Mouse (Mus musculus): ENCODE measurements around the gene Rpl23a. TPM values are rescaled to one million over a fixed set of nuclear protein-coding genes. Genes with fewer than 3 reads are reported as not detected.
A peak's percentile ranks its signal among the peaks of the same experiment; 100 is the strongest.
"Not testable (repeated sequence)": the region's sequence is repeated elsewhere in the genome, so short reads cannot be mapped to it uniquely, and the experiment has no call there.

Gene Rpl23a
- polyA plus RNA-seq, 1 experiment from 2014 or later: 951 TPM

- Histone ChIP-seq H3K4me3 (ENCODE audit: low read depth, low read length) (peak overlapping the region; percentile 69), H3K9me3 (ENCODE audit: control insufficient read depth, low read length) (no peaks in the 10 kb centered on the region), H3K9ac (replicated peaks; ENCODE audit: low read depth, low read length) (peak overlapping the region; percentile 84), H3K27ac (ENCODE audit: low read depth, low read length) (peak overlapping the region; percentile 94), H3K36me3 (ENCODE audit: control insufficient read depth, insufficient read depth, low read length) (peaks cover 12% of the 10 kb centered on the region; the same call in 1 of the 2 replicates), H3K4me1 (ENCODE audit: control insufficient read depth, insufficient read depth, low read length) (peaks cover 4% of the 10 kb centered on the region; the same call in 1 of the 2 replicates), H3K27me3 (ENCODE audit: control insufficient read depth, insufficient read depth, low read length) (no peaks in the 10 kb centered on the region), H3K4me2 (ENCODE audit: low read depth, low read length) (peak overlapping the region; percentile 42)
- peak; percentile 85 for ATAC-seq (ENCODE audit: low read depth)
- under 1% methylated on average over 40 of the region's 42 CpGs for WGBS
These were observed 6.1 kb upstream of the Rpl23a start for GRCm38 (mm10) chr11:78189234-78190040.

- no peaks in the 10 kb centered on the region for H3K27me3 ChIP-seq (ENCODE audit: control insufficient read depth, insufficient read depth, low read length)
- peaks cover 4% of the 10 kb centered on the region; the same call in 1 of the 2 replicates for H3K4me1 ChIP-seq (ENCODE audit: control insufficient read depth, insufficient read depth, low read length)
- WGBS: under 1% methylated on average over 66 of the region's 80 CpGs
- ATAC-seq (ENCODE audit: low read depth): peak; percentile 80
- H3K9ac ChIP-seq (replicated peaks; ENCODE audit: low read depth, low read length): peak within 1 kb of the TSS; percentile 84
- no peaks in the 10 kb centered on the region for H3K9me3 ChIP-seq (ENCODE audit: control insufficient read depth, low read length)
- H3K27ac ChIP-seq (ENCODE audit: low read depth, low read length): peak within 1 kb of the TSS; percentile 94
- H3K4me3 ChIP-seq (ENCODE audit: low read depth, low read length): peak within 1 kb of the TSS; percentile 69
- H3K36me3 ChIP-seq (ENCODE audit: control insufficient read depth, insufficient read depth, low read length): peaks cover 12% of the 10 kb centered on the region; the same call in 1 of the 2 replicates
- peak within 1 kb of the TSS; percentile 42 for H3K4me2 ChIP-seq (ENCODE audit: low read depth, low read length)
These were observed 5.2 kb upstream of the Rpl23a start, which contains the start of gene Rab34 for GRCm38 (mm10) chr11:78188331-78189233. Gene Rab34 (plus strand): TSS chr11:78188430.

GRCm38 (mm10) chr11:78184702-78185101 lies 1.3 kb upstream of the Rpl23a start:
- H3K27me3 ChIP-seq (ENCODE audit: control insufficient read depth, insufficient read depth, low read length); H3K27ac ChIP-seq (ENCODE audit: low read depth, low read length); H3K9me3 ChIP-seq (ENCODE audit: control insufficient read depth, low read length); H3K4me2 ChIP-seq (ENCODE audit: low read depth, low read length); H3K4me3 ChIP-seq (ENCODE audit: low read depth, low read length); ATAC-seq (ENCODE audit: low read depth); H3K9ac ChIP-seq (replicated peaks; ENCODE audit: low read depth, low read length): not testable (repeated sequence)
- WGBS: 92% methylated on average over 6 of the region's 6 CpGs
- H3K4me1 ChIP-seq (ENCODE audit: control insufficient read depth, insufficient read depth, low read length): peaks cover 12% of the 10 kb centered on the region; the same call in 1 of the 2 replicates
- peaks cover 18% of the 10 kb centered on the region for H3K36me3 ChIP-seq (ENCODE audit: control insufficient read depth, insufficient read depth, low read length)

- ATAC-seq (ENCODE audit: low read depth): no peak
- 51% methylated on average over 10 of the region's 10 CpGs for WGBS
- no peaks in the 10 kb centered on the region for H3K9me3 ChIP-seq (ENCODE audit: control insufficient read depth, low read length)
- peaks cover 19% of the 10 kb centered on the region for H3K4me1 ChIP-seq (ENCODE audit: control insufficient read depth, insufficient read depth, low read length)
- H3K4me3 ChIP-seq (ENCODE audit: low read depth, low read length): peak overlapping the region; percentile 91; the same call in 1 of the 2 replicates
- H3K36me3 ChIP-seq (ENCODE audit: control insufficient read depth, insufficient read depth, low read length): peaks cover 24% of the 10 kb centered on the region
- peak overlapping the region; percentile 92; the same call in 1 of the 2 replicates for H3K9ac ChIP-seq (replicated peaks; ENCODE audit: low read depth, low read length)
- no peak overlapping the region; the same call in 1 of the 2 replicates for H3K27ac ChIP-seq (ENCODE audit: low read depth, low read length)
- no peaks in the 10 kb centered on the region for H3K27me3 ChIP-seq (ENCODE audit: control insufficient read depth, insufficient read depth, low read length)
- H3K4me2 ChIP-seq (ENCODE audit: low read depth, low read length): peak overlapping the region; percentile 71
These were observed 615 bp upstream of the Rpl23a start for GRCm38 (mm10) chr11:78183884-78184514.

- H3K9ac ChIP-seq (replicated peaks; ENCODE audit: low read depth, low read length): peak overlapping the region; percentile 92
- peaks cover 24% of the 10 kb centered on the region for H3K4me1 ChIP-seq (ENCODE audit: control insufficient read depth, insufficient read depth, low read length)
- no peaks in the 10 kb centered on the region for H3K27me3 ChIP-seq (ENCODE audit: control insufficient read depth, insufficient read depth, low read length)
- peak overlapping the region; percentile 71 for H3K4me2 ChIP-seq (ENCODE audit: low read depth, low read length)
- no peaks in the 10 kb centered on the region for H3K9me3 ChIP-seq (ENCODE audit: control insufficient read depth, low read length)
- peaks cover 24% of the 10 kb centered on the region for H3K36me3 ChIP-seq (ENCODE audit: control insufficient read depth, insufficient read depth, low read length)
- no peak for ATAC-seq (ENCODE audit: low read depth)
- peak overlapping the region; percentile 91 for H3K4me3 ChIP-seq (ENCODE audit: low read depth, low read length)
- 9% methylated on average over 7 of the region's 7 CpGs for WGBS
- H3K27ac ChIP-seq (ENCODE audit: low read depth, low read length): peak overlapping the region; percentile 93; the same call in 1 of the 2 replicates
These were observed 934 bp downstream of the Rpl23a start for GRCm38 (mm10) chr11:78182450-78182849.

- peaks cover 24% of the 10 kb centered on the region for H3K36me3 ChIP-seq (ENCODE audit: control insufficient read depth, insufficient read depth, low read length)
- H3K9ac ChIP-seq (replicated peaks; ENCODE audit: low read depth, low read length): peak overlapping the region; percentile 92; the same call in 1 of the 2 replicates
- no peaks in the 10 kb centered on the region for H3K27me3 ChIP-seq (ENCODE audit: control insufficient read depth, insufficient read depth, low read length)
- H3K27ac ChIP-seq (ENCODE audit: low read depth, low read length): no peak overlapping the region
- peaks cover 29% of the 10 kb centered on the region for H3K4me1 ChIP-seq (ENCODE audit: control insufficient read depth, insufficient read depth, low read length)
- H3K4me2 ChIP-seq (ENCODE audit: low read depth, low read length): peak overlapping the region; percentile 71
- peak overlapping the region; percentile 91 for H3K4me3 ChIP-seq (ENCODE audit: low read depth, low read length)
- 49% methylated on average over 2 of the region's 2 CpGs for WGBS
- no peak for ATAC-seq (ENCODE audit: low read depth)
- H3K9me3 ChIP-seq (ENCODE audit: control insufficient read depth, low read length): no peaks in the 10 kb centered on the region
These were observed 1.5 kb downstream of the Rpl23a start for GRCm38 (mm10) chr11:78181830-78182357.

GRCm38 (mm10) chr11:78180081-78180761 lies 3.2 kb downstream of the Rpl23a start:
- Histone ChIP-seq H3K4me2 (ENCODE audit: low read depth, low read length) (peak overlapping the region; percentile 53; the same call in 1 of the 2 replicates), H3K9ac (replicated peaks; ENCODE audit: low read depth, low read length) (no peak overlapping the region), H3K36me3 (ENCODE audit: control insufficient read depth, insufficient read depth, low read length) (peaks cover 24% of the 10 kb centered on the region), H3K4me1 (ENCODE audit: control insufficient read depth, insufficient read depth, low read length) (peaks cover 32% of the 10 kb centered on the region), H3K27me3 (ENCODE audit: control insufficient read depth, insufficient read depth, low read length) (no peaks in the 10 kb centered on the region), H3K27ac (ENCODE audit: low read depth, low read length) (no peak overlapping the region), H3K9me3 (ENCODE audit: control insufficient read depth, low read length) (no peaks in the 10 kb centered on the region), H3K4me3 (ENCODE audit: low read depth, low read length) (no peak overlapping the region)
- WGBS: 78% methylated on average over 6 of the region's 6 CpGs
- no peak for ATAC-seq (ENCODE audit: low read depth)
